Mouse (Mus musculus) lung, postnatal 25 days (tissue): Measurements from ENCODE around the gene Dtx1.

ENCODE experiments used
- DNase-seq: peaks from one replicate; pipeline ENCODE4 v3.0.0; 2022; ENCODE audit warnings: low spot score

The Dtx1 gene

GRCm38 (mm10) chr5:120677516-120677915 is 34.2 kb downstream of the Dtx1 start:
- DNase-seq: no peak

- DNase-seq: no peak
These were observed 37.2 kb downstream of the Dtx1 start for GRCm38 (mm10) chr5:120674229-120675145.

GRCm38 (mm10) chr5:120673626-120674025 is 38.1 kb downstream of the Dtx1 start:
- peak; percentile 41 for DNase-seq

- no peak for DNase-seq
These were observed 39.9 kb downstream of the Dtx1 start for GRCm38 (mm10) chr5:120671865-120672264.

DNA sequence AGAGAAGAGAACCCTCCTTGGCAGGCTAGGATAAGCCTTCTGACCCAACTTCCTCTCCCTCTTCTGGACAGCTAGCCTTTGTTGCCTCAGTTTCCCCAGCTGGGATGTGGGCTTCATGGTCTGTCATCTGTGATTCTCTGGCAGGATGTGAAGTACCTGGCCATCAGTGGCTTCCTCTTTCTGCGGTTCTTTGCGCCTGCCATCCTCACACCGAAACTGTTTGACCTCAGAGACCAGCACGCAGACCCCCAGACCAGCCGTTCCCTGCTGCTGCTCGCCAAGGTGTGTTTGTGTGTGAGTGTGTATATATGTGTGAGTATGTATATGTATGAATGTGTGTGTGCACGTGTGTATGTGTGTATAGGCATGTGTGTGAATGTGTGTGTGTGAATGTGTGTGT is 41.6 kb downstream of the Dtx1 start:
- DNase-seq: no peak

DNA sequence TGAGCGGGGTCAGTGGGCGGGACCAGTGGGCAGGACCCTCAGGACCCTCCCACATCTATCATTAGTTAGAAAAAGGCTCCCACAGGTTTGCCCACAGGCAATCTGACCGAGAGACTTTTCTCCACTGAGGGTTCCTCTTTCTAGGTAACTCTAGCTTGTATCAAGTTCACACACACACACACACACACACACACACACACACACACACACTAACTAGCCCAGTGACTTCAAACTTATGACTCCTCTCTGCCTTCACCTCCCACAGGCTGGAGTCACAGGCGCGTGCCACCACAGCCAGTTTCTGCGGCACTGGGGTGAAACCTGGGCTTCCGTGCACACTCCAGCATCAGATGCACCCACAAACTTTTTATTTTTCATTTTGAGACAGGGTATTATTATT is 43.0 kb downstream of the Dtx1 start:
- DNase-seq: no peak

DNA sequence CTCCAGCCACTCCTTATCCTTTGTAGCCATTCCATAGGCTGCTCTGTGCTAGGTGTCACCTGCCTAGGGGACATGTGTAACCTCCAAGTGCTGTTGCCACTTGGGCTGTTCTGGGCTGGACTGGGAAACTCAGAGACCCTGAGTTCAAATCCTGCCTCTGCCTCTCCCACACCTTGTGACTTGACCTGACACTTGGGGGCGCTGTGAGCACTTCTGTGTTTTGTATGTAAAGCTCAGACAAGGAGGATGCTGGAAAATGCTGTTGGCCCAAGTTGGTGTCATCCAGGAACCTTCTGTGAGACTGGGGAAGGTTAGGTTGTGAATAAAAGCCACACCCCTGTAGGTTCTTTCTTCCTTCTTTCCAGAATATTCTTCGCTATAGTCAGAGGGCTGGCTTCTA is 46.8 kb downstream of the Dtx1 start:
- DNase-seq: no peak

- no peak for DNase-seq
These were observed 50.9 kb downstream of the Dtx1 start for GRCm38 (mm10) chr5:120660816-120661215.

DNA sequence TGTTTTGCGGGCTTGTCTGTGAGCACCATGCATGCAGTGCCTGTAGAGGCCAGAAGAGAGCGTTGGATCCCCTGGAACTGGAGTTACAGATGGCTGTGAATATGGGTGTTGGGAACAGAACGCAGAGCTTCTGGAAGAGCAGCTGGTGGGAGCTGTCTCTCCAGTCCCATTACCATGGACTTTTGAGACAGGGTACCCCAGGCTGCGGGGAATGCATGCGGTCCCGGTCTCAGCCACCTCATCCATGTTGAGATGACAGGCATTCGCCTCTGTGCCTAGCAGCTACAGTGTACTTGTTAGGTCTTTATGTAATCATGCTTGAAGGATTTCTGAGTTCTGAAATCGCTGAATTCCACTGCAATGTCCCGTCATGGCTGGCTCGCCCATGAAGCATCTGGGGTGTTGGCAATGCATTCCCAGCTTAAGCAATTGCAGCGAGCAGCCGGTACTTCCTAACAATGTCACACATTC is 55.4 kb downstream of the Dtx1 start:
- no peak for DNase-seq

DNA sequence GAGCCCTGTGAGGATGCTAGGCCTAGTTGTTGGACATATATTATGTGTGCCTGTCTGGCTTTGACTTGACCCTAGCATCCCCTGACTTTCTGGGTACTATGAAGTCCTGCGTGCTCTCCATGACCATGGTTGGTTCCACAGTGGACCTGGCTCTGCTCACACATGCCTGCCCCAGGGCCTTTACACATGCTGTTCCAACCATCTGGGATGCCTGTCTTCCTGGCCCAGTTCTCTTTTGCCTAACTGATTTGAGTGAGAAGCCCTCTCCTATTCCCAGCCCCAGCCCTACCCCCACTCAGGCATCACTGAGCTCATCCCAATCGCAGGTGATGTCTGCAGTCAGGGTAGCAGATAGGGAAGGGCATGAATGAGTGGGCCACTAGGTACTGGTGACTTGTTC is 57.9 kb downstream of the Dtx1 start:
- DNase-seq: no peak

- DNase-seq: no peak
These were observed 58.6 kb downstream of the Dtx1 start for GRCm38 (mm10) chr5:120652915-120653701.

DNA sequence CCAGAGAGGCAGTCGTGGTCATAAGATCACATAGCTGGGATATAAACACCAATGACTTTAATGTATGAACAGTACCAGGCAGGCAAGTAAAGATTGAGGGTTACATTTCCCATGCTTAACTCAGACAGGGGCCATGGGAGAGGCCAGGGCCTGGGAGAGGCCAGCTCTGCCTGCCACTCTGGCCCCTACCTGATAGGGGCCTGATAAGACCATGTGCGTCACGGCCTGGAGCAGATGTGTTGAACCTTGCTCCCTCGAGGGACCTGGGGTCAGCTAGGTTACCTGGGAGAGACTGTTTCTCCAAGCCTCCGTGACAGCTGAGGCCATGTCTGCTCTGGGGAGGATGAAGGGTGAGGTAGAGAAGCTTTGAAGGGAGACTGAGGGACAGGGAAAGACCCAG is 60.5 kb downstream of the Dtx1 start:
- DNase-seq: no peak

GRCm38 (mm10) chr5:120649938-120650337 is 61.8 kb downstream of the Dtx1 start:
- no peak for DNase-seq

DNA sequence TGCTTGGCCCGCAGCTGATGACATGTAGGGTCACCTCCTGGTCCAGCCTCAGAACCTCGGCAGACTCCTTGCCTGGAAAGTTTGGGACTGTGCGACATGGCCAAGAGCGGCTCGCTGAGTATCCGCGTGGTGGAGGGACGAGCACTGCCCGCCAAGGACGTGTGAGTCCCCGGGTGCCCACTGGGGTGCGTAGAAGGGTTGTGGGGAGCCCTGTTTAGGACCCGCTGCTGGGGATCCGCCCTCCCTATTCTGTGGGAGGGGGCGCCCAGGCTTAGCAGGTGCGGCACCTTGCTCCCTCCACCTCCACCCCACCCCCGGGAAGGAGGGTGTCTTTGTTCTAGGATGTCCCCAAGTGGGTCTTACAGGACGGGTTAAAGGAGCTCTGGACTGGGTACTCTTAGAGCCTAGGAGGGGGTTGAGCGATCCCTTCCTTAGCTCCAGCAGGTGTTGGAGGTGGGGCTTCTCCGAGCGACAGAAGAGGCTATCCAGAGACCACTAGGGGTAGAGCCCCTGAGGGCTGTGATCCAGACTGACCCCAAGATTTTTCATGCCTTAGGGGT is 62.3 kb downstream of the Dtx1 start:
- DNase-seq: no peak

- DNase-seq: peak; percentile 42
These were observed 63.0 kb downstream of the Dtx1 start, which contains the start of gene Rasal1 for GRCm38 (mm10) chr5:120648569-120649373. Rasal1 (plus strand) TSS chr5:120648812.

GRCm38 (mm10) chr5:120647814-120648491 is 63.8 kb downstream of the Dtx1 start:
- no peak for DNase-seq

GRCm38 (mm10) chr5:120647361-120647760 is 64.4 kb downstream of the Dtx1 start:
- no peak for DNase-seq

GRCm38 (mm10) chr5:120645851-120646250 is 65.9 kb downstream of the Dtx1 start:
- no peak for DNase-seq

- no peak for DNase-seq
These were observed 67.5 kb downstream of the Dtx1 start for GRCm38 (mm10) chr5:120644227-120644626.

GRCm38 (mm10) chr5:120643365-120644085 is 68.2 kb downstream of the Dtx1 start:
- no peak for DNase-seq
